Mouse (Mus musculus): ENCODE data around the gene Ncoa3. TPM values are rescaled to one million over a fixed set of nuclear protein-coding genes. Genes with fewer than 3 reads are reported as not detected.

The Ncoa3 gene
- 7.6 and 10.0 TPM in 2 replicates for polyA plus RNA-seq (2021; fragmentation: Nextera tagmentation)
- long read RNA-seq, experiment 1, full-length matches to known transcripts: 6 of 16 reads
- long read RNA-seq, experiment 1, partial matches to known transcripts: 7 of 16 reads
- long read RNA-seq, experiment 1, other reads (novel, unspliced or antisense): 3 of 16 reads
- long read RNA-seq, experiment 2, partial matches to known transcripts: 2 of 22 reads
- long read RNA-seq, experiment 2, other reads (novel, unspliced or antisense): 20 of 22 reads

GRCm38 (mm10) chr2:165992270-165993172 lies at the start of gene Ncoa3:
Gene Ncoa3, plus strand, starts transcription at chr2:165992636.

Other genes starting within 250 kb of the Ncoa3 start
- 37.1 and 42.7 TPM in 2 replicates for gene Zmynd8, start 93.6 kb upstream of the Ncoa3 start, polyA plus RNA-seq (2021; fragmentation: Nextera tagmentation)
- 11.3 and 26.7 TPM in 2 replicates for gene Sulf2, start 163.0 kb downstream of the Ncoa3 start, polyA plus RNA-seq (2021; fragmentation: Nextera tagmentation)